Mouse (Mus musculus) limb, embryonic 14.5 days (tissue): ENCODE measurements at regions not wholly inside any gene's neighbourhood (a gene's known extent, or its start where the extent isn't known, plus 50 kb on each side); places are given as distances from the start of the nearest gene placed in this dataset.

Experiments used
- ATAC-seq: fragments of 200-750 bp; cut with Nextera tagmentation; 2 replicates; pipeline ENCODE4 v1.8.0; 2017; ENCODE audit warnings: low read depth, moderate number of reproducible peaks, moderate TSS enrichment; ENCODE audit not compliant: low FRiP score
- DNase-seq: peaks from one replicate; pipeline ENCODE4 v3.0.0-alpha.2; 2015; ENCODE audit warnings: low spot score
- H3K27ac ChIP-seq: fragments of 300-500 bp; sonication (generic); replicated peaks from 2 replicates; pipeline ENCODE4 v1.5.1; 2014; ENCODE audit warnings: low read depth, mild to moderate bottlenecking, low read length, moderate library complexity, mixed read lengths
- H3K27me3 ChIP-seq: fragments of 300-500 bp; sonication (generic); 2 replicates; pipeline ENCODE4 v1.6.1; 2014; ENCODE audit warnings: low read length, mixed read lengths; ENCODE audit not compliant: control insufficient read depth, insufficient read depth
- H3K36me3 ChIP-seq: fragments of 300-500 bp; sonication (generic); 2 replicates; pipeline ENCODE4 v1.6.1; 2014; ENCODE audit warnings: mild to moderate bottlenecking, low read length, moderate library complexity, mixed read lengths; ENCODE audit not compliant: control insufficient read depth, insufficient read depth
- H3K4me1 ChIP-seq: fragments of 300-500 bp; sonication (generic); 2 replicates; pipeline ENCODE4 v1.6.1; 2014; ENCODE audit warnings: antibody characterized with exemption, low read length, mixed read lengths; ENCODE audit not compliant: control insufficient read depth, insufficient read depth
- H3K4me2 ChIP-seq: fragments of 300-500 bp; sonication (generic); replicated peaks from 2 replicates; pipeline ENCODE4 v1.6.1; 2014; ENCODE audit warnings: low read depth, mild to moderate bottlenecking, low read length, moderate library complexity; ENCODE audit not compliant: severe bottlenecking
- H3K4me3 ChIP-seq: fragments of 300-500 bp; sonication (generic); replicated peaks from 2 replicates; pipeline ENCODE4 v1.5.1; 2014; ENCODE audit warnings: low read length
- H3K9ac ChIP-seq: fragments of 300-500 bp; sonication (generic); 2 replicates; pipeline ENCODE4 v1.6.1; 2014; ENCODE audit warnings: mild to moderate bottlenecking, low read depth, low read length, moderate library complexity; ENCODE audit not compliant: severe bottlenecking
- H3K9me3 ChIP-seq: fragments of 300-500 bp; sonication (generic); 2 replicates; pipeline ENCODE4 v1.6.1; 2016; ENCODE audit warnings: low read length; ENCODE audit not compliant: control insufficient read depth
- POLR2A ChIP-seq: fragments of 200-500 bp; IDR thresholded peaks from 2 replicates; pipeline ENCODE4 v1.8.0; 2012; ENCODE audit warnings: inconsistent platforms, mild to moderate bottlenecking, moderate library complexity, borderline replicate concordance; ENCODE audit not compliant: insufficient read depth, insufficient read length; ENCODE audit errors: extremely low read depth
- WGBS: fragments of 180-500 bp; shearing (Covaris S2); extraction: QIAGEN DNeasy Blood & Tissue Kit; methylation state at CpG from one replicate; pipeline ENCODE4 v1.1.7; 2014; 5-methylcytosine and 5-hydroxymethylcytosine counted together

GRCm38 (mm10) chr11:8007801-8008200 is 656.5 kb downstream of the Tns3 start:
- Histone ChIP-seq H3K27me3 (no peaks in the 10 kb centered on the region), H3K4me3 (no peak overlapping the region), H3K4me1 (no peaks in the 10 kb centered on the region), H3K36me3 (no peaks in the 10 kb centered on the region), H3K9me3 (no peaks in the 10 kb centered on the region), H3K9ac (no peak overlapping the region), H3K27ac (no peak overlapping the region), H3K4me2 (no peak overlapping the region)
- TF ChIP-seq POLR2A, result no peak
- no peak for ATAC-seq
- DNase-seq, result no peak
- WGBS, result 57% methylated on average over 1 of the region's 1 CpGs

DNA sequence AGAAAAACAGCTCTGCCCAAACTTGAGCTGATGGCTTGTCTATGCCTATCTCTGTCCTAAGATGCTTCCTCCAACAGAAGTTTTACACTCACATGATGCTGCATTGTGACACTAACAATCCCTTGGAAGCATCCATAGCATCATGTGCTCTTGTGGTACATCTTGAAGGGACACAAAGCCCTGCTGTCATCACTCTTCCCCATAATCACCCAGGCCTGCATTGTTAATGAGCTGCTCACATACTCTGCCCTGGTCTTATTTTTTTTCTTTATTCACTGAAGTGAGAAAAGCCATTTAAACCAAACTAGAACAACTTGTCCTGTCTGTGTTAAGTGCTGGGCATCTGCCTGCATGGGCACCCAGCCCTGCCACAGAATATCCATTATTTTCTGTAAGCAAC is 683.3 kb downstream of the Tns3 start:
- H3K27ac ChIP-seq, result no peak overlapping the region
- no peak for TF ChIP-seq POLR2A
- ATAC-seq, result no peak

GRCm38 (mm10) chr11:7975845-7976244 is 688.5 kb downstream of the Tns3 start:
- Histone ChIP-seq H3K27me3 (no peaks in the 10 kb centered on the region), H3K9me3 (no peaks in the 10 kb centered on the region), H3K4me2 (no peak overlapping the region), H3K4me1 (no peaks in the 10 kb centered on the region), H3K9ac (no peak overlapping the region), H3K27ac (no peak overlapping the region), H3K4me3 (no peak overlapping the region), H3K36me3 (no peaks in the 10 kb centered on the region)
- 51% methylated on average over 9 of the region's 9 CpGs for WGBS
- TF ChIP-seq POLR2A, result no peak
- no peak for ATAC-seq
- DNase-seq, result no peak

More for the DNA sequence above, 683.3 kb downstream of the Tns3 start:
- Histone ChIP-seq H3K27me3 (no peaks in the 10 kb centered on the region), H3K9ac (no peak overlapping the region), H3K9me3 (no peaks in the 10 kb centered on the region), H3K4me2 (no peak overlapping the region), H3K4me3 (no peak overlapping the region), H3K36me3 (no peaks in the 10 kb centered on the region), H3K4me1 (no peaks in the 10 kb centered on the region)
- no peak for DNase-seq

GRCm38 (mm10) chr11:7949931-7950330 is 714.4 kb downstream of the Tns3 start:
- Histone ChIP-seq H3K9ac (no peak overlapping the region), H3K4me2 (no peak overlapping the region), H3K4me3 (no peak overlapping the region), H3K27me3 (no peaks in the 10 kb centered on the region), H3K4me1 (no peaks in the 10 kb centered on the region), H3K9me3 (no peaks in the 10 kb centered on the region), H3K27ac (no peak overlapping the region), H3K36me3 (no peaks in the 10 kb centered on the region)
- no peak for TF ChIP-seq POLR2A
- ATAC-seq, result no peak
- DNase-seq, result no peak

- no peak overlapping the region for H3K4me2 ChIP-seq
- H3K4me3 ChIP-seq, result no peak overlapping the region
- no peak overlapping the region for H3K27ac ChIP-seq
- no peak for ATAC-seq
- WGBS, result 71% methylated on average over 6 of the region's 6 CpGs
- no peaks in the 10 kb centered on the region for H3K4me1 ChIP-seq
- no peak for DNase-seq
- H3K36me3 ChIP-seq, result no peaks in the 10 kb centered on the region
- no peaks in the 10 kb centered on the region for H3K27me3 ChIP-seq
- H3K9me3 ChIP-seq, result no peaks in the 10 kb centered on the region
- TF ChIP-seq POLR2A, result no peak
- H3K9ac ChIP-seq, result no peak overlapping the region
Measured at GRCm38 (mm10) chr11:7949201-7949875, 715.0 kb downstream of the Tns3 start.
